Mouse (Mus musculus): ENCODE data around the gene Ppp6r2. TPM values are rescaled to one million over a fixed set of nuclear protein-coding genes. Genes with fewer than 3 reads are reported as not detected.

The Ppp6r2 gene
- total RNA-seq, 2 experiments from 2014 or later, result 18.1 to 26.2 TPM

- 0 out of 2 replicates have a peak, but pooled peaks have one; percentile 45 for ATAC-seq (replicated peaks; ENCODE audit: low FRiP score, poor library complexity, severe bottlenecking)
Measured at GRCm38 (mm10) chr15:89239751-89240392, 28.5 kb downstream of the Ppp6r2 start.

- ATAC-seq (replicated peaks; ENCODE audit: low FRiP score, poor library complexity, severe bottlenecking), result no peak
Measured at GRCm38 (mm10) chr15:89241025-89241424, 29.7 kb downstream of the Ppp6r2 start.

- ATAC-seq (replicated peaks; ENCODE audit: low FRiP score, poor library complexity, severe bottlenecking), result no peak
Measured at GRCm38 (mm10) chr15:89249063-89249462, 37.7 kb downstream of the Ppp6r2 start.

GRCm38 (mm10) chr15:89255330-89255729, 44.0 kb downstream of the Ppp6r2 start:
- no peak for ATAC-seq (replicated peaks; ENCODE audit: low FRiP score, poor library complexity, severe bottlenecking)

GRCm38 (mm10) chr15:89258997-89259396, 47.6 kb downstream of the Ppp6r2 start:
- no peak for ATAC-seq (replicated peaks; ENCODE audit: low FRiP score, poor library complexity, severe bottlenecking)

GRCm38 (mm10) chr15:89264485-89264884, 53.1 kb downstream of the Ppp6r2 start:
- no peak for ATAC-seq (replicated peaks; ENCODE audit: low FRiP score, poor library complexity, severe bottlenecking)

- ATAC-seq (replicated peaks; ENCODE audit: low FRiP score, poor library complexity, severe bottlenecking), result no peak
Measured at GRCm38 (mm10) chr15:89275497-89275896, 64.1 kb downstream of the Ppp6r2 start.

GRCm38 (mm10) chr15:89277366-89277765, 66.0 kb downstream of the Ppp6r2 start:
- ATAC-seq (replicated peaks; ENCODE audit: low FRiP score, poor library complexity, severe bottlenecking), result no peak

- no peak for ATAC-seq (replicated peaks; ENCODE audit: low FRiP score, poor library complexity, severe bottlenecking)
Measured at GRCm38 (mm10) chr15:89282546-89282945, 71.2 kb downstream of the Ppp6r2 start.

- ATAC-seq (replicated peaks; ENCODE audit: low FRiP score, poor library complexity, severe bottlenecking), result no peak
Measured at GRCm38 (mm10) chr15:89284094-89284493, 72.7 kb downstream of the Ppp6r2 start.

- ATAC-seq (replicated peaks; ENCODE audit: low FRiP score, poor library complexity, severe bottlenecking), result no peak
Measured at GRCm38 (mm10) chr15:89285004-89285403, 73.7 kb downstream of the Ppp6r2 start.

- ATAC-seq (replicated peaks; ENCODE audit: low FRiP score, poor library complexity, severe bottlenecking), result 0 out of 2 replicates have a peak, but pooled peaks have one; percentile 26
Measured at GRCm38 (mm10) chr15:89285478-89285877, 74.1 kb downstream of the Ppp6r2 start.

- ATAC-seq (replicated peaks; ENCODE audit: low FRiP score, poor library complexity, severe bottlenecking), result no peak
Measured at GRCm38 (mm10) chr15:89286114-89286513, 74.8 kb downstream of the Ppp6r2 start.

GRCm38 (mm10) chr15:89286582-89286981, 75.2 kb downstream of the Ppp6r2 start:
- ATAC-seq (replicated peaks; ENCODE audit: low FRiP score, poor library complexity, severe bottlenecking), result no peak

GRCm38 (mm10) chr15:89288227-89288767, 76.9 kb downstream of the Ppp6r2 start:
- ATAC-seq (replicated peaks; ENCODE audit: low FRiP score, poor library complexity, severe bottlenecking), result no peak

GRCm38 (mm10) chr15:89289455-89289854, 78.1 kb downstream of the Ppp6r2 start:
- no peak for ATAC-seq (replicated peaks; ENCODE audit: low FRiP score, poor library complexity, severe bottlenecking)

GRCm38 (mm10) chr15:89291521-89291920, 80.2 kb downstream of the Ppp6r2 start:
- ATAC-seq (replicated peaks; ENCODE audit: low FRiP score, poor library complexity, severe bottlenecking), result no peak

GRCm38 (mm10) chr15:89292795-89293194, 81.4 kb downstream of the Ppp6r2 start:
- no peak for ATAC-seq (replicated peaks; ENCODE audit: low FRiP score, poor library complexity, severe bottlenecking)

- no peak for ATAC-seq (replicated peaks; ENCODE audit: low FRiP score, poor library complexity, severe bottlenecking)
Measured at GRCm38 (mm10) chr15:89293778-89294177, 82.4 kb downstream of the Ppp6r2 start.

GRCm38 (mm10) chr15:89295580-89296165, 84.3 kb downstream of the Ppp6r2 start:
- ATAC-seq (replicated peaks; ENCODE audit: low FRiP score, poor library complexity, severe bottlenecking), result no peak

GRCm38 (mm10) chr15:89296465-89296864, 85.1 kb downstream of the Ppp6r2 start:
- ATAC-seq (replicated peaks; ENCODE audit: low FRiP score, poor library complexity, severe bottlenecking), result no peak

Measured in erythroblast, adult 5-6 weeks (primary cell).